Mouse (Mus musculus) monocyte, adult 2 months (primary cell): ENCODE results near the gene Tom1.

Experiments
- DNase-seq, 2 experiments: peaks; one replicate each; pipeline ENCODE4 v3.0.0; 2022; ENCODE audit warnings: low spot score in 2 of 2, low read depth in 1 of 2

Tom1 gene

DNA sequence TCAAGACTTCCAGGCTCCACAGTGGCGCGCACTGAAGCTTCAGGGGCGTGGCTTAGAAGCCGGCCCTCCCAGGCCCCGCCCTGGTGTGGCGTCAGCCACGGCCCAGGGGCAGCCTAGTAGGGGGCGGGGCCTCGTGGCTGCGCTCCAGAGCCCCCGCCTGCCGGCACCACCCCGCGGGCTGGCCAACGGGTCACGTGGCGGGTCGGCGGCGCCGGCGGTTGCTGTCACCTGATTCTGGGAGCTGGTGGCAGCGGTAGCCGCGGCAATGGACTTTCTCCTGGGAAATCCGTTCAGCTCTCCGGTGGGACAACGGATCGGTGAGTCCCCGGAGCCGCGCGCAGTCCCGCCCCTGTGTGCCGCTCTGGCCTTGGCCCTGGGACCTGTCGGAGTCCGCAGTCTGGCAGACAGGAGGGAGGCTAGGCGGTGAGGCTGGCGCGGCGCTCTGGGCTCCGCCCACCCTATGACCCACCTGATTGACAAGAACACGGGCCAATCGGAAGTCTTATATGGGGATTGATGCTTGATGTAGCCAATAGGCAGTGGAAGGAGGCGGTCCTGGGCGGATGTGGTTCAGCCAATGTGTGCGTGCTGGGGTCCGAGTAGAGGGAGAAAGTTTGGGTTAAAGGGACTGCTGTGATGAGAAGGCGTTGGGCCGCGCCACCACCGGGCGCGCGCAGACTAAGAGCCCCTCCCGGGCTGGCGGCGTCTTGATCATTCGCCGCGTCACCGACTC lies at the start of gene Tom1:
Gene Tom1, plus strand, starts transcription at position 195 of the 733 bp plus-strand sequence.
- peak; percentile 95 to 98 for DNase-seq

DNA sequence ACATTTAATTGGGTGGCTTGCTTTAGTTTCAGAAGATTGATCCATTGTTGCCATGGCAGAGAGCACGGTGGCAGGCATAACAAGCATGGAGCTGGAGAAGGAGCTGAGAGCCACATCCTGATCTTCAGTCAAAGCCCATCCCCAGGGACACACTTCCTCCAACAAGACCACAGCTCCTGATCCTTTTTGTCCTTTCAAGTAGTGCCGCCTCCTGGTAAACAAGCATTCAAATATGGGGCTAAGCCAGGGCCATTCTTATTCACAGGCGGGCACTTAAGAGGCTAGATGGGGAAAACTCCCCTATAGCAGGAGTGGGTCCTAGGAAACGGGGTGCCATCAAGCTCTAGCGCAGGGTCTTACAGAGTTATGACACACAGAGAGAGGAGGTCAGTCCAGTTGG lies 46.1 kb upstream of the Tom1 start:
- no peak for DNase-seq

DNA sequence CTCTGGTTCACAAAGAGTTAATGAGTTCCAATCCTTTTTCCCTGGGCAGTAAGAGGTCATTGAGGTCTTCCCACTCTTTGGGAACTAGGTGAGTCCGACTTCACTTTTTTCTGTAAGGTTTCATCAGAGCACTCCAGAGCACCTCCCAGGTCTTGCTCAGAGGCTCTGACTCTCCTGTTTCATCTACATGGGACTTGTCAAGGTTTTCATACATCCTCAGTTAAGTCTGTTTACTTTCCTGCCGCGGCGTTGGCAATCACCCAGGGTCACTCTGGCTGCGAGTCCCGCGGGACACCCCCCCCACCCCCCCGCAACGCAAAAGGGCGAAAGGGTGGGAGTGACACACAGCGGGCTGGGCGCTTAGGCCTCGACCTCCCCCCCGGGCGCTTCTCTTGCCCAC lies 43.5 kb upstream of the Tom1 start:
- DNase-seq: no peak

DNA sequence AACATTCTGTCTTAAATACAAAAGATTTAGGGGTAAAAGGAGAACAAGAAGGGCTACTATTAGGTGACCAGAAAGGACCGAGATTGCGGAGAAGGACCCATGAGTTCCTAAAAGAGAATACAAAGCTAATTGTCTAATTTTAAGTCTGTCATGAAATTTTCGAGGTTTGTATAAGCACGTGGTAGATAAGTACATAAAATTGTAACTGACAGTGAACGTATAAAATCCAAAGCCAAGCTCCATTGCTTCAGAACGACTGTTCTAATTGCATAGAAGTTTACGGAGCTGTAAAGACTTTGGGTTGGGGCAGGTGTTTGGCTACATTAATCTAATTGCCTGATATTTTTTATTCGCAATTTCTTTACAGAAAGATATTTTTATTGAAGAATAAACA lies 40.4 kb upstream of the Tom1 start, which contains the start of gene Hmgxb4:
Gene Hmgxb4, plus strand, starts transcription at position 276 of the 394 bp plus-strand sequence.
- DNase-seq: no peak

DNA sequence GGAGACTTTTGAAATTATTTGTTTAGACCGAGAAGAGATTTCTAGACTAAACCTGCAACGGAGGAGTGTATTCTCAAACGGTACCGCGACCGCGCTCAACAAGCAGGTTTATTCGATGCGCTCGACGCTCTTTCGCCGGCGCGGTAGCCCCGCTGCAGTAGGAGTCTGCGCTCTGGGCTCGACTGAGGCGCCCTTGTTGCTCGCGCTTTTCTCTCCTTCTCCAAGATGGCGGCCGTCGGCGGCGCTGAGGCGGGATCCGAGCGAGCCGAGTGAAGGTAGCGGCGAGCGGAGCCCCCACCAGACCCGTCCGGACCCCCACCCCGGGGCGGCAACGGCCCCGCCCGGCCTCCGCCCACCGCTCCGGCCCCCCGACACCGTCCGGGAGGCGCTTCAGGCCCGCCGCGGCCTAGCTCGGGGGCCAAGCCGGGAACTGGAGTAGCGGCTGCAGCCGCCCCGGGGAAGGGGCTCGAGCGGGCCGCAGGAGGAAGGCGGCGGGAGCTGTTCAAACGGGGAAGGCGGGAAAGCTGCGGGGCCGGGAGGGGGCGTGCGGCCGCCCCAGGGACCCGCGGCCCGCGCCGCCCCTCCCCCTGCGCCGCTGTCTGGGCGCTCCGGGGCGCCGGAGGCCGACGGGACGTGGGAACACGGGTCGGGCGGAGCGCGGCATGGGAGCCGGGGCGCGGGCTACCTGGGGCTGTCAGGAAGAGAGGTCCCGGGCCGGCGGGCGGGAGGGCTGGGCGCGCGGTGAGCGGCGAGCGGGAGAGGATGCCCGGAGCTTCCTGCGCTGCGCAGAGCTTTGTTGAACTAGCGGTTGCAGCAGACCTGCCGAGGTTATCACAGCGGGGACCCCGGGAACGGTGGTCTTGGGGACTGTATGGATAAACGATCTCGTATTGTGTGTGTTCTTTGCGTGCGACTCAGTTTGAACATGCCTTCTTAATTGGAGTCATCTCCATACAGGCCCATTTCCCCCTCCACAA lies 39.7 kb upstream of the Tom1 start:
- peak; percentile 34 to 74 for DNase-seq

DNA sequence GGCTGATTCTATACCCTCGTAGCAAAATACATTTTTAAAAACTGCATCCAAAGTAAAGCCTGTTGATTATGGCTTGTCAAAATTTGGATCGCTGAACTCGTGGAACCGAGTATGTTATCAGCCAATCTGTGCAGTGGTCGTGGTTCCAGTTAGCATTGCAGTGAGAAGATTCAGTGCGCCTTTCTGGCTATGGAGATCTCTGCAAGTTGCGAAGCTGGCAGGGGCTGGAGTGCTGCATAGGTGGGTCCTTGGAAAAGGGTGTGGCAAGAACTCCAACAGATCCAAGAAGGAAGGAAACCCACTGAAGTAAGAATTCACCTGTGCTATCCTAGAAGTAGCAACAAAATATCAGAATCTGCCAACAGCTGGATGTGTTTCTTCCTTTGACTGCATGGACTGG lies 39.0 kb upstream of the Tom1 start:
- DNase-seq: no peak

DNA sequence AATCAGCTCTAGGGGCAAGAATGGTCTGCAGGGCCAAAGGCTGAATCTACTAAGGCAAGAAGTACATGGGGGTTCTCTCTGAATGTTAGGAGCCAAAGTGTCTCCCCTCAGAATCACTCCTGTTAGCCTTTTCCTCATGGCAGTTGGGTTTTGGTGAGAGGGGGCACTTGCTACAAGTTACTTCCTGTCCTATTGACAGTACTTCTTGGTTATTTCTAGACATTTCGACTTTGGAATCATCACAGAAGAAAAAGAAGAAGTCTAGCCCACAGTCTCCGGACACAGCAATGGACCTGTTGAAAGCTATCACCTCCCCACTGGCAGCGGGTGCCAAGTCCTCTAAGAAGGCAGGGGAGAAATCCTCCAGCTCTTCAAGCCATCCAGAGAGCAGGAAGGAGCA lies 33.1 kb upstream of the Tom1 start:
- DNase-seq: no peak

DNA sequence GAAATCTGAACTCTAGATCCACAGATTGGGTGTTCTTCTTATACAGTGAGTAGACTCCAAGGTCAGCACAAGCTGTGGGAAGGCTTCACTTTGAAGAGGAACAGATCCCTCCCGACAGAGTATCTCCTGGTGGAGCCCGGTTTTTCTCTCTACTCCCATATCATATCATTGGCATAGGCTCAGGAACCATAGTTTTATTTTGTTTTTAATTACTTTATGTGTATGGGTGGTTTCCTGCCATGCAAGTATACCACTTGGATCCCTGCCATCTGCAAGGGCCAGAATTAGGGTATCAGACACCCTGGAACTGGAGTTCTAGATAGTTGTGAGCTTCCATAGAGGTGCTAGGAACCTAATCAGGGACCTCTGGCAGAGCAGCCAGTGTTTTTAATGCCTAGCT lies 24.7 kb upstream of the Tom1 start:
- DNase-seq: no peak

DNA sequence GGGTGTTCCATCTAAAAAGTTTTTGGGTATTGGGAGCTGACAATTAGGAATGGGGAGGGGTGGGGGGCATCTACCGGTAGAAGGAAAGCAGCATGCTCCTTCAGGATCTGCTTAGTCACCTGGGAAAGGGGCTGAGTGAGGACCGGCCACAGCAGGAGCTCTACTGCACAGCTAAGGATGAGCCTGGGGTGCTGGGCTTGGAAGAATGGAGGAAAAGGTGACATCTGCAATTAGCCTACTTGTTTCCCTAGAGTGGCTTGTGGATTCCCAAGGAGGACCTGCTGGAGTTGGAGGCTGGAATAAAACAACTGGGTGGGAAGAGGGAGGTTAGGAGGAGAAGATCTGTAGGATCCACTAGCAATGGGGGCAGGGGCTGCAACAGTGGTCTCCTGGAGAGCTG lies 19.9 kb upstream of the Tom1 start:
- no peak for DNase-seq

DNA sequence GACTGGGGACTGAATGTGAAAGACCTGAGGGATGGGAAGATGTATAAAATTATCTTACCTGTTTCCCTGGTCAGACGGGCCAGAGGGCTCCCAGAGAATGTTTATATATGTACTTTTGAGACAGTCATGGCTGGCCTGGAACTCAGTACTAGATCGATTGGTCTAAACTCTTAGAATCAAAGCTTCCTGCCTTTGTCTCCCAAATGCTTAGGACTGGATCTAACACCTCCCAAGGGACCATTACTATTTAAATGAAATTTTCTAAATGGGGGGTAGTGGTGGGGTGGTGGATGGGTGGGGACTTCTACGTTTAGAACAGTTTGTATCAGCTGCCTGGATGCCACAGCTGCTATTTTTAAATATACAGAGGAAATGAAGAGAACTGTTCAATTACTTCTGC lies 19.5 kb upstream of the Tom1 start:
- no peak for DNase-seq

DNA sequence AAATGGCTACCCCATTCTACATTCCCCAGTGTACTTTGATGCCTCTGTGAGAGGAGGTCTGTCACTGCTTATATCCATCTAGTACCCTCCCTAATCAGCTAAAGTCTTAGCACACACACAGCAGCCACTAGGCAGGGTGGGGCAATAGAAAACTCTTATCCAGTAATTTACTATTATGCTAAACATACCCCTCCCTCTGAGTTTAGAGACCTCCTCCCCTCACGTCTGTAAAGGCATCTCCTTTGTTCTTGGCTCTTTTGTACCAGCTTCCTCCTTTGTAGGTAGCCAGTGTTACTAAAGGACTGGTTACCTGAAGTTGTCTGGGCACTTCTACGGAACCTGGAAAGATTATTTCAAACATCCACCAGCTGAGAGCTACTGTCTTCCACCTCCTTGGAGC lies 17.5 kb upstream of the Tom1 start:
- no peak for DNase-seq

DNA sequence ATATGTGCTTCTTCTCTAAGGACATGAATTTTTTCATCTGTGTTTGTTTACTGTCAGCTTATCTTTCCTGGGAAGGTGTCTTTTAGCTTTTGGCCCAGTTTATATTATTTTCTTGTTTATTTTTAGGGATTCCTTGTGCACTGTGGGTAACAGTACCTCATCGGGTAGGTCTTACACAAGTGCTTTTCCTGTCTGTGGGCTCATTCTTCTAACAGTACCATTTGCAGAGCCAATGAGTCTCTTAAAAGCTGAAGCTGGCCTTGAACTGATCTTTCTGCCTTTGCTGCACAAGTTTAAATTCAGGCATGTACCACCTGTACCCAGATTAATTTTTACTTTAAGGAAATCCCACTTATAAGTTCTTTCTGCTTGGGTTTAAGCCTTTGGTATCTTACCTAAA lies 17.1 kb upstream of the Tom1 start:
- DNase-seq: no peak

DNA sequence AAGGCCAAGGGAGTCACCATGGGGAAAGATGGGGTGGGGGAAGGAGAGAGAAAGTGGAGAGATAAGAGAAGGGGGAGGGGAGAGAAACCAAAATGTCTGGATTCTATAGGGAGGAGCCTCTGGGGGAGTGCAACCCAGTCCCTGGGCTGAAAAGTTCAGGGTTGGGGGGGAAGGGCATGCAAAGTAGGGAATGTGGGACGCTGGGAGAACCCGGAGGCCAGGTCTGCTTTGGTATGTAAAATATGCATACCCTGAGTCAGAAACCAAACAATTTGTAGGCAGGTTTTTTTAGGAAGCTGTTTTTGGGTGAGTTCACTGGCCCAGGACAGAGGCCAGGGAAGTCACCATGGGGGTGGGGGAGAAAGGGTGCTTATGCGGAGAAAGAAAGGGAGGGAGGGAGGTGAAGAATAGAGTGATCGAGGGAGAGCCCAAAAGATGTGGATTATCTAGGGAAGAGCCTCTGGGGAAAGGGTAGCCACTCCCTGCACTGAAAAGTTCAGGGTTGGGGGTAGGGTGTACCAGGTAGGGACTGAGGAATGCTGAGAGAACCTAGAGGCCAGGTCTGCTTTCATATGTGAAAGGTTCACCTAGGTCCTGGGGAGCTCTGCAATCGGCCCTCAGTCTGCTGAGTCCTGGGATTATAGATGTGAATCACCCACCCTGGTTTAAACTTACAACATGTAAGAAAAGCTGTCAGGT lies 15.1 kb upstream of the Tom1 start:
- no peak for DNase-seq

DNA sequence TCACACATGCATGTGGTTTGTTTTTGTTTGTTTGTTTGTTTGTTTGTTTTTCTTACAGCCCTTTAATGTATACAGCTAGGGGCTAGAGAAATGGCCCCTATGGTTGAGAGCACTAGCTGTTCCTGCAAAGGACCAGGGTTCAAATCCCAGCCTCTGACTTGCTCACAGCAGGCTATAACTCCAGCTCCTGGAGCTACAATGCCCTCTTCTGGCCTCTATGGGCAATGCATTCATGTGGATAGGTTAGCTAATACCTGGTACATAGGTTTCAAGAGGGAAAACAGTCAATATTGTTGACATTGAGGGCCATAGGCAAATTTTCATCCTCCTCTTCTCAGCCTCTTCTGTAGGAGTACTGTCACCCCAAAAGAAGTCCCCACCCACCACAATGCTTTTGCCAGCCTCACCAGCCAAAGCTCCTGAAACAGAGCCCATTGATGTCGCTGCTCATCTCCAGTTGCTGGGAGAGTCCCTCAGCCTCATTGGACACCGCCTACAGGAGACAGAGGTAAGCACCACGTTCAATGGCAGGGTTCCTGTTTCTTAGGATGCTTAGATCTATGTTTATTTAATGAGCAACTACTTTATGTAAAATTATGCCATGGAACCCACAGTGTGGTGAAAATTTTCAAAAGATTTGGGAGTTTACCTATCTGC lies 9.7 kb upstream of the Tom1 start:
- DNase-seq: no peak

DNA sequence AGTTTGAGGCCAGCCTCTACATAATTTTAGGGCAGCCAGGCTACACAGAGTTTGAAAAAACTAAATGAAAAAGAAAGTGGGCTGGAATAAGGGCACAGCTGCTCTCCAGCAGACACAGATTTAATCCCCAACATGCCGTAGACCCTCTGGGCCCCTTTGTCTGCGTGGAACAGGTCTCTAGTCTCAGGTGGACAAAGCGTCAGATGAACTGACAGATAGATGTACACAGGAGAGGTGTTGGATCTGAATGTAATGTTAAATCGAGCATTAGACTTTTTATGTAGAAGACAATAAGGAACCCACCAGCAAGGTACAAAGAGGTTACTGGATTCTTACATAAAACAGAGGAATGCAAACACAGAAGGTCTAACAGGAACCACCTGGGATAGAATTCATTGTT lies 7.7 kb upstream of the Tom1 start:
- no peak for DNase-seq

DNA sequence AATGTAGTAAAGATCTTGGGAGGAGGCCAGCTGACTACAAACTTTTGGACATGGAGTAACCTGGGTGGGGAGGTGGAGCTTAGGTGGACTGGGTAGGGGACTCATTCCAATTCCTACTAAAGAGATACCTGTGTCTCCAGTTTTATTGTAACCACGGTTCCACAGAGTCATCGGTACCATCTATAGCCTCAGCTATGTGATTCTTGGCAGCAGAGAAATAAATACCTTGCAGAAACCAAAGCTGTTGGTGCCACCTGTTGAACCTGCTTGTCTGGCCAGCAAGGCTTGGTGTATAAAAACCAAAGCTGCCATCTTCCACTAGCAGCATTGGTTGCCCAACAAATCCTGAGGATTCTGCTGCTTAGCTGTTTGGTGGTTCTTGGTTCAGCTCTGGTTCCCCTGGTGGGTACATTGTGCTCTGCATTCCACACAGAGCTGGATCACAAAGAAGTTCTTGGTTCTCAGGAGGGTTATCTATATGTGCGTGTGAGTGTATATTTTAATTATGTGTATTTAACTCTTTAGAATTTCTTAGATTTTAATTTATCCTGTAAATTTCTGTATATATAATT lies 3.0 kb upstream of the Tom1 start:
- DNase-seq: no peak

DNA sequence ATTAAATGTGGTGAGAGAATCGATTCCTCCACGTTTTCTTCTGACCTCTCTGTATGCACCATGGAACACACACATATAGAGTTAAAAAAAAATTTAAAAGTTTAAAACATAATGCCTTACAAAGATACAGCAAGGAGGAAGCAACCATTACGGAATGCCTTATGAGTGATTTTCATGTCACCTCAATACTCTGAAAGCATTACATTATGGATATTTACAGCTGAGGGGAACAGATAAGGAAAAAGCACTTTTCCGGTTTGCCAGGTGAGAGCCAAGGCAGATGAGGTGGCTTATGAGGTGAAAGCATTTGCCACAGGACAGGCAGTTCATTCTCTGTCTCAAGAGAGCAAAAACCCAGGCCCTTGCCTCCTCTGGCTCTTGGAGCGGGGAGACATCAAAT lies 544 bp upstream of the Tom1 start:
- DNase-seq: no peak

DNA sequence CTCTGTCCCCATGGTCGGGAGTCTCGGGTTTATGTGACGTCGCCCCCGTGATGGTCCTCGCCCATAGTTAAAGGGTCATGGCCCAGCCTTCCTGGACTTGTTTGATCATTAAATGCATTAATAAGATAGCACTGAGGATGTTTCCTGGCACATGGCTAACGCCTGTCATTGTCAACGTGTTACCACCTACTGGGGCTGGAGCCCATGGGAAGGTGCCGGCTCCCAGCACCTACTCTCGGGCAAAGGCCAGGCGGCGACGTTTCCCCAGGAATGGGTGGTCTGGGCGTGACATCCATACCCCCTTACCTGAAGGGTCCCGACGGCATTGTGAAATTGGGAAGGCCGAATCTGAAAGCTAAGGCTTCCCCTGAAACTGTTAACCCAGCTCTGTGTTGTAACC lies 780 bp downstream of the Tom1 start:
- no peak for DNase-seq

DNA sequence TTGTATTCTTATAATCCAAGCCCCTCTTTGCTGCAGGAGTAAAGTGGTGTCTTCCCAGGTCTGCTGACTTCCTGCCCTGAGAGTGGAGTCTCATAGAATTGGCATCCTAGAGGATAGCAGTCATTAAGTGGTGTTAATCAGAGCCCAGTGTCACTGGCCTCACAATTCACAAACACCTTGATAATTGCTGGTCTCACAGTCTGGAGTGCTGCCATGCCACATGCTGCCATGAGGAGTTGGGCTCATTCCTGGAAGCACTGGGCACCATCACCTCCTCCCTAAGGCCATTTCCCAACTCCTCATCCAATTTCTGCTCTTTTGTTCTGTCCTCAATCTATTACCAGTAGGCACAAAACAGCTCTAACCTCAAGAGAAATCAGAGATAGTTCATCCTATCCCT lies 2.1 kb downstream of the Tom1 start:
- no peak for DNase-seq

DNA sequence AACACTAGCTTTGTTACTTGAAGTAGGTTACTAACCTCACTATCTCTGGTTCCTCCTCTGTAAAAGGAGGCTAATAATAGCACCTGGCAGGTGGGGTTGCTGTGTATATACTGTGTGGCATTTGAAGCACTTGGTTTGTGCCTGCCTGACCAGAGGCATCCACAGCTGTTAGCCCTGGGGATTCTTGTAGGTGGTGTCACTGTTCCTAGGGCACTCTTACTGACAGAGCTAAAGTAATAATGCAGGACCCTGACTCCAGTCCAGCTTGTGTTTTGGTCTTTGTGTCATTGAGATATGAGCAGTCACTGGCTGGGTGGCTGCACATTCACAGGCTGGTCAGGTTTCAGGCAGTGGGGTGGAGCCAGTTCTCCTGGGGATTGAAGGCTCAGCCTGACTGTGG lies 5.0 kb downstream of the Tom1 start:
- no peak for DNase-seq

DNA sequence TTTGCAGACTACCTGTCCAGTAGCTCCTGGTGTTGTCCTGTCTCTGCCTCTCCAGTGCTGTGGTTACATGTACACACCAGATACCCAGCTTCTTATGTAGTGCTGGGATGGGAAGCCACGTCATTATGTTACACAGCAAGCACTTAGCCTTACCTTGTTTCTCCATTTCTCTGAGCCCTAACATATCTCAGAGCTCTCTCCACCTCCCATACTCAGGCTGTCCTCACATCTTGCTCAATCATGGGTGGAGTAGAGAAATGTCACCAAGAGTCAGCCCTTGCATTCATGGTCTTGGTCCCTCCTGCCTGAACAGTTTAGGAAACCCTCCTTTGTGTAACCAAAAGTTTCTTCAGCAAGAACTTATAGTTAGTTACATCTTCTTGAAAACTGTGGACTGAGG lies 6.2 kb downstream of the Tom1 start:
- DNase-seq: no peak
